Mouse (Mus musculus) ES-E14 (cell line): Measurements from ENCODE around the gene Rcvrn.

ENCODE experiments used
- CHD2 ChIP-seq: IDR thresholded peaks from 2 replicates; pipeline ENCODE4 v1.6.1; 2014; ENCODE audit warnings: mild to moderate bottlenecking, low read depth, low read length, inconsistent platforms
- HCFC1 ChIP-seq: IDR thresholded peaks from 2 replicates; pipeline ENCODE4 v1.6.1; 2012; ENCODE audit warnings: low read length, inconsistent platforms, borderline replicate concordance; ENCODE audit not compliant: insufficient read depth

GRCm38 (mm10) chr11:67679300-67679699 lies 15.8 kb upstream of the Rcvrn start:
- TF ChIP-seq CHD2, result no peak
- TF ChIP-seq HCFC1, result no peak
